Mouse (Mus musculus): Measurements from ENCODE around the gene Palm.
"Not testable (repeated sequence)": the region's sequence is repeated elsewhere in the genome, so short reads cannot be mapped to it uniquely, and the experiment has no call there.

Gene Palm

DNA sequence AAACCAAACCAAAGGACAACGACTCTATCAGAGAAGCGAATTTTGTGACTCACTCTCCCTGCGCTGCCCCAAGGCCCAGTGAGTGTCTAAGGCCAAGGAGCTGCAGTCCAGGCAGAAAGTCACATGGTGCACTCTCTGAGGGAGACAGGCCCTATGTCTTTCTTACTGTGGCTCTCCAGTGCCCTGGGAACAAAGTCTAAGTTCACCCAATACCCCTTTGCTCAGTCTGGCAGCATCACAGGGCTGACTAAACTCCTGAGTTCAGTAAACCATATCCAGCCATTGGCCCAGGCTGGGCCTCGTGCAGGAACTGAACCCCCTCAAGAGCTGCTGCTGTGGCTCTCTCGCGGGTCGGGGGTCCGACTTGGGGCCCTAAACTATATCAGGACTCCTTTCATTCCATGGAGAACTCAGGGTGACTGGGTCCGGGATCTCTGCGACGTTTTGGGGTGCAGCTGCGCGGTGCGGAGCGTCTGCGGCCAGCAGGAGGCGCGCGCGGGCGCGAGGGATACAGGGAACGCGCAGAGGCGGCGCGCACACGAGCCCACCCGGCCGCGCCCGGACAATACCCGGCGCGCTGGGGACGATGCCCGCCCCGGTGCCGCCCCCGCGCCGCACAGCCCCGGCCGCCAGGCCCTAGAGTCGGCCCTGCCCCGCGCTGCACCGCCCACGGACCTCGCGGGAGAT lies at the start of gene Palm:
Gene Palm (plus strand): TSS at position 522 of the 687 bp plus-strand sequence.
- peak; percentile 71 for DNase-seq (ENCODE audit: low read depth, low spot score)

- no peak for DNase-seq (ENCODE audit: low read depth, low spot score)
These were observed 49.6 kb upstream of the Palm start for GRCm38 (mm10) chr10:79743650-79744365.

GRCm38 (mm10) chr10:79745411-79745810 lies 48.0 kb upstream of the Palm start:
- no peak for DNase-seq (ENCODE audit: low read depth, low spot score)

- peak; percentile 97 for DNase-seq (ENCODE audit: low read depth, low spot score)
These were observed 47.2 kb upstream of the Palm start, which contains the start of gene Polrmt for GRCm38 (mm10) chr10:79745898-79746773. Gene Polrmt (minus strand): TSS chr10:79746581.

GRCm38 (mm10) chr10:79746774-79747151 lies 46.6 kb upstream of the Palm start:
- no peak for DNase-seq (ENCODE audit: low read depth, low spot score)

GRCm38 (mm10) chr10:79748496-79748895 lies 44.9 kb upstream of the Palm start:
- no peak for DNase-seq (ENCODE audit: low read depth, low spot score)

DNA sequence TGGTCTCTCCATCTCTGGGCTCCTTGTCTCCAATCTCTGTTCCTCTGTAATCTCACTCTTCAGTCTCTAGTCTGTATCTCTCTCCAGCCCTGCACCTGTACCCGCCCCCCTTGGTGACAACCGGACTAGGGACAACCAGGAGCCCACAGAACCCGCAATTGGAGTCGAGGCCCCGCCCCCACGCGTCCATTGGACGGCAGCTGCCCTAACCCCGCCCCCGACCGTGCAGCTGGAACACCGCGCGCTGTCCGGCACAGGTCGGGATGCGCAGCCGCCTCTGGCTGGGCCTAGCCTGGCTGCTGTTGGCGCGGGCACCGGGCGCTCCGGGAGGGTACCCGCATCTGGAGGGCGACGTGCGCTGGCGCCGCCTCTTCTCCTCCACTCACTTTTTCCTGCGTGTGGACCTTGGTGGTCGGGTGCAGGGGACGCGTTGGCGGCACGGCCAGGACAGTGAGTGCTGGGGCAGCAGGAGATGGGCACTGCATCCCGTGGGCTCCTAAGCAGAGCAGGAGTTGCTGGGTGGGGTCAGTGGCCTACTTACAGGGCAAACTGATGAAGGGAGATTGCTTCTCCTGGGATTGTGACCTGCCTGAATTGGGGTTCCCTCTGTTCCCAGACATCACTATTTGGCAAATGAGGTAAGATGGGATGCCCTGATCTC lies 38.4 kb upstream of the Palm start, which contains the start of gene Fgf22:
Gene Fgf22 (plus strand): TSS at position 221 of the 661 bp plus-strand sequence.
- no peak for DNase-seq (ENCODE audit: low read depth, low spot score)

DNA sequence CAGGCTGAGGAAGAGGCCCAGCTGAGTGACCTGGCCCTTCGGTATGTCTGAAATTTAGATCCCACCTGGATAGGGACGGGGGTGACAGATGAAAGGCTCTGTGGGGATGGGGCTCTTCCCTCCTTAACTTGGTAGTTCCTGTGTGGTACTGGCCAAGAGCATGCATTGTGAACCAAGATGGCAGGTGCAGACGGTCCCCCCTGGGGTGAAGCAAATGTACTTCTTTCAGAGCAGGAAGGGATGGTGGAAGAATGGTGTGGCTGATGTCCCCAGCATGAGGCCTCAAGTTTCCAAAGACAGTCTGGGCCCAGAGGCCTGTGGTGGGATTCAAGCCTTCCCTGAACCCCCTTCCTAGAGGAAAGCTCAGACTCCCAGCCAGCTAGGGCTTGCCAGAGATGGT lies 37.5 kb upstream of the Palm start:
- DNase-seq (ENCODE audit: low read depth, low spot score), result no peak

DNA sequence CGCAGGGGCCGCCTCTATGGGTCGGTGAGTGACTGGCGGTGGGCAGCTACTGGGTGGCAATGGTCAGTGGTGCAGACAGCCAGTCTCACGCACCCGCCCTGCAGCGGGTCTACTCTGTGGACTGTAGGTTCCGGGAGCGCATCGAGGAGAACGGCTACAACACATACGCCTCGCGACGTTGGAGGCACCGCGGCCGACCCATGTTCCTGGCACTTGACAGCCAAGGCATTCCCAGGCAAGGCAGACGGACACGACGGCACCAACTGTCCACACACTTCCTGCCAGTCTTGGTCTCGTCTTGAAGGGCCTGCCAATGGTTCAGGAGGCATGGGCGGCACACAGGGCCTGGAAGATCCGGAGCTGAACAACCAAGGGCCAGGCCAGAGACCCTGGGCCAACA lies 36.7 kb upstream of the Palm start:
- DNase-seq (ENCODE audit: low read depth, low spot score), result no peak

- not testable (repeated sequence) for DNase-seq (ENCODE audit: low read depth, low spot score)
These were observed 33.7 kb upstream of the Palm start for GRCm38 (mm10) chr10:79759675-79760074.

DNA sequence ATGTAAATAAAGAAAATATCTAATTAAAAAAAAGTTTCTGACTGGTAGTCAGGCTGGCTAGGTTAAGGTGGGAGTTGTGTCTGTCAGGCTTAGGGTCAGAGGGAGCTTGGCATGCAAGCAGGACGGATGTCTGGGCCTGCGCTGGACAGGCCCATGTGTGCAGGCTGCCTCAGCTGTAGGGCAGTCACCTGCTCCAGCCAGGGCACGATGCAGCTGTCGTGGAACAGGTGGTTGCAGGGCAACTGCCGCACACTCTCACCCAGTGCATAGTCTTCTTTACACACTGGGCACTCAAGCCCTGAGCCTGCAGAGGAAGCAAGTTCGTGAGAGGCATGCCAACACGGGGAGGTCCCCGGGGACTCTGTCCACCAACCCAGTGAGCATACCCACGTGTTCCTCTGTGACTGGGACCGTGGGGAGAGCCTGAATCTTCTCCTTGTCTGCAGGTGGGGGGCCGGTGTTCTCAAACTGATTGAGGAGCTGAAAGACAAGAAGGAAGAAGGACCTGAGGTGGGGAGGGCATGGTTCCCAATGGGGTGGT lies 32.7 kb upstream of the Palm start:
- DNase-seq (ENCODE audit: low read depth, low spot score), result no peak

GRCm38 (mm10) chr10:79762875-79763274 lies 30.5 kb upstream of the Palm start:
- no peak for DNase-seq (ENCODE audit: low read depth, low spot score)

GRCm38 (mm10) chr10:79764234-79764633 lies 29.1 kb upstream of the Palm start:
- no peak for DNase-seq (ENCODE audit: low read depth, low spot score)

- no peak for DNase-seq (ENCODE audit: low read depth, low spot score)
These were observed 28.1 kb upstream of the Palm start for GRCm38 (mm10) chr10:79765228-79765745.

DNA sequence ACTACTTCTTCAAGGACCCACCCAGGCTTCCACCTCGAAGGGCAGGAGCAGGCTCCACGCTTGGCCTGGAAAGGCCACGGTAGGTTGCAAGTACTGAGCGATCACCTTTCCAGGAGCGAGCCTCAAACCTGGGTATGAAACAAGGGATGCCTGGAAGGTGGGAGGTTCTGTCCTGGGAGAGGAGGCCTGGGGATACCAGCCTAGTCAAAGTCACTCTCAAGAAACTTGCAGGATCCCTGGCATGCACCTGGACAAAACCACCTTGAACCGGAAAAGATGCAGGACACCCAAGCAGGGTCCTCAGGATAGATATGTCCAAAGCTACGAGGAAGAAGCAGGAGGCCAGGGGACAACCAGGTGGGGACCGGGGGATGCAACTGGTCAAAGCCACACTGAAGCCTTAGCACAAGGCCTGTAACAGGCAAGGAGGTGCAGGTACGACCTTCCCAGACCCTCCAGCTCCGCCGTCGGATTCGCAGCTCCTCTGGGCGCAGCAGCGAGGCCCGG lies 27.3 kb upstream of the Palm start:
- no peak for DNase-seq (ENCODE audit: low read depth, low spot score)

DNA sequence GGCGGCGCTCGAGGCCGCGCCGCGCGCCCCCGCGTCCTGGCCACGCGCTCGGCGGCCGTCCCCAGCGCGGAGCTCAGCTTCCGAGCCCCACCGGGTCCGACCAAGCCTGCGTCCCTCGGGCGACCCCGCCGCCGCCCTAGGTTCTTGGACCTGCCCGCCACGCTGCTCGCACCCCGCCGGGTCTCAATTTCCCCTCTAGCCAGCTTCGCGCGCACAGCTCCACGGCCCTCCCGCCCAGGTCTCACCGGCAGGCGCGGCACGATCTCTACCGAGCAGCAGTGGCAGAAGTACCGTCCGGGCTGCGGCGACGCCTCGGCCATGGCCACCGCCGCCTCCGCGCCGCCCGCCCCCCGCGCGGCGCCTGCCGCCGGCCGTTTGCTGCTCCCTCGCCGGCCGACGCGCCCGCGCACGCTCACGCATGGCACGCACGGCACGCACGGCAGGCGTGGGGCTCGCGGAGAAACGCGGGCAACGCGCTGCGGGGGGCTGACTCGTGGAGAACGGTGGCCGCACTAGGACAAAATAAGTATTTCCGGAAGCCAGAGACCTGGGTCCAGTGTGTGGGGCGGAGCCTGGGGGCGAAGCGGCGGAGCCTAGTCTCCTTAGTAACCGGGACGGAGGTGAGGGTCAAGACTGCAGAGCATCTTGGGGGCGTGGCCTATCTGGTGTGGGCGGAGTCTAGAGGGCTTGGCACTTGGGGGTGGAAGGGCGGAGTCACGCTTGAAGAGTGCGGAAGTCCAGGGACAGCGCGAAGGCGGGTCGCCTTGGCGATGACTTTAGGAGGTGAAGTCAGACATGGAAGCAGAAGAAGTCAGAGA lies 26.7 kb upstream of the Palm start, which contains the start of gene Rnf126:
Gene Rnf126 (minus strand): TSS at position 445 of the 818 bp plus-strand sequence.
- DNase-seq (ENCODE audit: low read depth, low spot score), result peak; percentile 99

DNA sequence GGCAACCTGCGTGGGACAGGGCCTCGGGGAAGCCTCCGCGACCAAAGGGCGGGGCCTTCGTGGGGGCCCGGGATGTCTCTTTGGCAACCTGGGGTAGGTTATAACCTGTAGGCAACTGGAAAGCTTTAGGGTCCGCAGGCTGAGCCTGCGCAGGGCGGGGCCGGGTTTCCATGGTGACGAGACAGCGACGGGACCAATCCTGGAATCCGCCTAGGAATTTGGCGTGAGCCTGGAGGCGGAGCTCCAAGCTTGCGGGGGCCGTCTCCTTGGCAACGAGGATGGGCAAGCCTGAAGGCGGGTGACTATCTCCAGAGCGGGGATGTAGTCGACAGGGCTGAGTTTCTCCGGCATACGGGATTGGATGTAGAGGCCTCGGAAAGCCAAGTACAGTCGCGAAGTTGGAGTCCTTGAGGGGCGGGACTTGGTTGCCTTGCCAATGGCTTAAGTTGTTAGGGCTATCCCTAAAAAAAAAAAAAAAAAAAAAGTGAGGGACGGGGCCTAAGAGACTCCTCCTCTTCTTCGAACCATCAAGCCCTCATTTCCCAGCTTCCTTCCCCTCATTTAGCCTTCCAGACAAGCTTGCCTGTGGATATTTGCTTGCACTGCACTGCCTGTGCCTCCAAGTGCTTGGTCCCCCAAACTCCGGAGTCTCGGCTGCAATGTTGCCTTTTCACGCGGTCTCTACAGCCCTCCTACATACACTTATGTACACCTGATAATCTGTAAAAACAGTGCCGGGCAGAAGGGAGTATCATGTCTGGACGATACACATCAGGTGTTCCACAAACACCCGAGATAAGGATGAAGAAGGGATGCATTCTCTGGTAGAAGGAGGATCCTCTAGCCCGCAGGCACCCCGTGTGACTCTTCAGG lies 25.8 kb upstream of the Palm start:
- peak; percentile 93 for DNase-seq (ENCODE audit: low read depth, low spot score)

DNA sequence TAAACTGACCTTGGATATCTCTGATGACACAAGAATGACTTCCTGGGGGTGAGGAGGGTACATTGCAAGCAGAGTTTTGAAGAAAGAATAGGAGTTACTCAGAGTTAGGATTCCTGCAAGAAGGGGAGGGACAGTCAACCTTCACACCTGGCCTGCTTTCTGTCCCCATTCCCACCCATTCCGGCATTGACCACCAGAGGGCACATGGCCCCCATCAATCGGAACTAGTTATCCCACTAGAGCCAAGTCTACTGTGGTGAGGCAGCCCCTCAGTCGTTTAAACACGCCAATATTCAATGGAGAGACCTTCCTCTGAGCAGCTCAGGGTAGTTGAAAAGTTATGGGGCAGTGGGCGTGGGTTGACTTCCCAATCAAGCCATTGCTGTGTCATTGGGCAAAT lies 25.0 kb upstream of the Palm start:
- DNase-seq (ENCODE audit: low read depth, low spot score), result peak; percentile 84

GRCm38 (mm10) chr10:79769329-79769728 lies 24.0 kb upstream of the Palm start:
- no peak for DNase-seq (ENCODE audit: low read depth, low spot score)
